Mouse (Mus musculus) adrenal gland, postnatal 25 days (tissue): ENCODE results near the gene Mrgprh. TPM values are rescaled to one million over a fixed set of nuclear protein-coding genes. Genes with fewer than 3 reads are reported as not detected.

Experiments used
- DNase-seq: peaks from one replicate; pipeline ENCODE4 v3.0.0; 2021; ENCODE audit warnings: mixed read lengths
- long read RNA-seq: library from polyadenylated mRNA; stranded (forward); transcript quantifications from one replicate; pipeline ENCODE4 v2.0.0, GENCODE M21; 2021
- total RNA-seq: library from RNA; stranded (reverse); gene quantifications from 2 replicates; pipeline ENCODE4 v1.2.3, GENCODE M21; 2021

Gene Mrgprh
- not detected in 2 replicates for total RNA-seq
- long read RNA-seq, result 0 reads

DNA sequence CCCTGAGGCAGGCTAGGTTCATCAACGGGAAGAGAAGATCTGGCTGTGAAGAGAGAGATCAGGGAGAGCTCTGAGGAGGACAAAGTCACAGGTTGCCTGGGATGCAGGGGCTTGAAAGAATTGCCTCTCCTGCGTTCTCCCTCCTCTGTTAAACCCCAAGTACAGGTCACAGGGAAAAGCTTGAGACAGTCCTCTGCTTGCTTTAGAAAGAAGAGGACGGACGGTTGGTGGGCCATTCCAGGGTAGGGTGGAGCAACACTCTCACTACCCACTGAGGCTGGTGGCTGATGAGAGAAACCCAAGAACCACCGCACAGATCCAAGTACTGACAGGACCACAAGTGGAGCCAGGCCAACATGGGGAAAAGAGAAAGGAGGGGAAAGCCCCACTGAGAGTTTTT lies at the start of gene Mrgprh:
TSS of gene Mrgprh (plus strand) at position 301 of the 400 bp plus-strand sequence.
- DNase-seq, result no peak

DNA sequence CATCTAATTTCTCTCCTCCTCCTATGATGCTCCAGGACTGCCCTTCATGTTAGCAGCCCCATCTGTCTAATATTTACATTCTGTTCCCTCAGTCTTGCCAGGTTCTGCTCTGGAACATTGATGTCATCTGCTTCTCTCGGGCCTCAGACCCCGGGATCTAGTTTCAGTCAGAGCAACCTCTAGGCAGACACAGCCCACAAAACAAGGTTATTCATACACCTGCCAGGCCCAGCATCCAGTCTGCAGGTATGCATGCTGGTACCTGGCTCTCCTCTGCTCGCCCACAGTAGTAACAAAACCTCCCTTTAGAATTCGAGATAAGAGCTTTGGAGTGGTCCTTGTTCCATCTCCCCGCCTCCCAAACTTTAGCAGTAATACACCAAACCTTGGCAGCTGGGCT lies 45.5 kb upstream of the Mrgprh start:
- DNase-seq, result no peak

DNA sequence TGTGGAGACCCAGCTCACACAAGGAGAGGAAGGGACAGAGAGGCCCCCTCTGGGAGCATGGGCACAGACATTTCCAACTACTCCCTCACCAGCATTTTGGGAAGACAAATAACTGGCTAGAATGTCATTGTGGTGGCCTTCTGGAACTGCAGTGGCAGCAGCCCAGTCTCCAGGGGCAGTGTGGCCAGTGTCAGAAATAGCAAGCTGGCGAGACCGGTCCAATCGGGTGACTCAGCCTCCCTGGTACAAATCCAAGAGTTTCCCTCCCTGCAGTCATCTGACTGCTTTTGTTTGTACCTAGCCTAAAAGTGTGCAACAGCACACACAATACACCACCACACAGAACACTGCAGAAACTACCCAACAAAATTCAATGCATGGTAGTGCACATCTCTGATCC lies 43.6 kb upstream of the Mrgprh start:
- DNase-seq, result peak; percentile 83

DNA sequence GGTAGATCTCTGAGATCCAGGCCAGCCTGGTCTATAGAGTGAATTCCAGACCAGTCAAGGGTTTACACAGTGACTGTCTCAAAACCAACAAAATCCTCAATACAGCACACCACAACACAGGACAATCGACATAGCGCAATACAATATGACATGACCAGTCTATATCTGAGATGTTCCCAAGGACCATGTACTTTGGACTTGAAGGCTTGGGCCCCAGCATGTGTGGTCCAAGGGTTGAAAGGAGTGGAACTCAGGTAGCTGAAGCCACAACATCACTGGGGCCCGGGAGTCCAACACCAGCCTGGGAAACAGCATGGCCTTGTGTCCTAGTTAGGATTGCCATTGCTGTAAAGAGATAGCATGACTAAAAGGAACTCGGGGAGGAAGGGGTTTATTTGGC lies 43.2 kb upstream of the Mrgprh start:
- DNase-seq, result no peak

DNA sequence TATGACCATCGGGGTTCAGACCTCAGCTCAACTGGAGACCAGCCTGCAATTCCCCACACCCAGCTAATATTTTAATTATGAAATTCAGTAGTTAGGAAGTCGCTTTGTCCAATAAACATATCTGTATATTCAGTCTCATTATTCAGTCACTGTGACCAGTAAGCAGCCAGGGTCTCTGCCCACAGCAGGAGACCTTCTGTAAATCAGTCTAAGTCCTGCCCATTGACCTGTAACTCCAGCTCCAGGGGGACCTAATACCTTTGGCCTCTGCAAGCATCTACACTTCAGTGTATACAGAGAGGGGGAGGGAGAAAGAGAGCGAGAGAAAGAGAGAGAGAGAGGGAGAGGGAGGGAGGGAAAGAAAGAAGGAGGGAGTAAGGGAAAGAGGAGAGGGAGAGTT lies 41.5 kb upstream of the Mrgprh start:
- DNase-seq, result no peak

DNA sequence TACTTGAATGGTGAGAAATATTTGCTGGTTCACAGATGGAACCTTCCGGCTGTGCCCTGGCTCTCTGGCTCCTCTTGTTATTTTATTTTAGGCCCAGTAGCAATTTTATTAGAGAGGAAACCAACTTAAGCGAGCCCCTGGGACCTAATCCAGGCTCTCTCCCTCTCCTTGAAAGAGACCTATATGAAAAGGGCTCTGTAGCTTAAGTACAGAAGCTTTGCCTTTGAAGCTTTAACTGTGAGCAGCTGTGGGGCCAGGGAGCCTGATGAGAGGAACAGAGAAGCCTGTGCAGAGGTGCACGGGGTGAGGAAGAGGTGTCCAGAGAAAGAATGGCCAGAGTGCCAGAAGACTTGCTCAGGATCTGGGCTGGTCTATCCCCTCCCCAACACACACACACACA lies 41.0 kb upstream of the Mrgprh start:
- no peak for DNase-seq

DNA sequence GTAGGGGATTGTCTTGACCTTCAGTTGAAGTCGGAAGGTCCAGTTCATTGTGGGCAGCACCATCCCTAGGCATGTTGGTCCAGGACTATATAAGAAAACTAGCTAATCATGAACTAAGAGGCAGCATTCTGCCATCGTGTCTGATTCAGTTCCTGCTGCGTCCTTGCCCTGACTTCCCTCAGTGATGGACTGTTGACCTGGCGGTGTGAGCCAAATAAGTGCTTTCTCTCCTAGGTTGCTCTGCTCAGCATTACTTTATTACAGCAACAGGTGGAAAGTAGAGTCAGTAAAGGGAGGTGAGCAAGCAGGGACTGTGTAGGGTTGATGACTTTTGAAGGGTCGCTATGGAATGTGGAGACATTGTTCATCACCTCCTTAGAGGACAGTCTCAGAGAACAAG lies 40.1 kb upstream of the Mrgprh start:
- no peak for DNase-seq

DNA sequence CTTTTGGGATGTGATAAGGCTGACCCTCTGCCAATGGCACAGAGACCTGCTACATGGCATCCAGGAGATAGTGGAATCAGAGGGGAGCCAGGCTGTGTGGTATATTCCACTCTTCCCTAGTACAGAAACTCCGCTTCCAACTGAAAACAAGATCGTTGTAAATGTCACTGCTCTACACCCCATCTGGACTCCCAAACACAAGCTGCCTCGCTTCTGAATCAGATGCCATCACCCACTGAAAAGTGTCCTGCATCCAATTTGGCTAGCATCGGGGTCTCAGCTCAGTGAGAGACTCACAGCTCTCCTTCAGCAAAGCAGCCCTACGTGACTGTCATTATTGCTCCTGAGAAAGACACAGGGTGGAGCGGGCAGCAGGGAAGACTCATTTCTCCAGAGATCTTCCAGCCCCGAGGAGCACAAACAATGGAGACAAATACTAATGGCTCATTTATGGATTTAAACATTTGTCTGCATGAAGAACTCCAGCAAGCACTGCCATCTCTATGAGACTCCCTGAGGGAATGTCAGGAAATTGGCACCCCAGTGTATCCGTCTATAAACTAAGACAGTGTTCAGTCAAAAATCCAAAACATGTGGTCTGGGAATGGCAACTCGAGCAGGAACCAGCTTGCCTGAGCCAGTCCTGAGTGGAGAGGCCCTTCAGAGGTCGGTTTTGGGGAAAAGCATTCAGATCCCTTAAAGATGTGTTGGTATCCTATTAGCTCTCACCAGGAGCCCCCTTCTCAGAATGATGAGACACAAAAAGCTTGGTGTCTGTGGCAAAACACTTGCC lies 36.2 kb upstream of the Mrgprh start:
- DNase-seq, result no peak

DNA sequence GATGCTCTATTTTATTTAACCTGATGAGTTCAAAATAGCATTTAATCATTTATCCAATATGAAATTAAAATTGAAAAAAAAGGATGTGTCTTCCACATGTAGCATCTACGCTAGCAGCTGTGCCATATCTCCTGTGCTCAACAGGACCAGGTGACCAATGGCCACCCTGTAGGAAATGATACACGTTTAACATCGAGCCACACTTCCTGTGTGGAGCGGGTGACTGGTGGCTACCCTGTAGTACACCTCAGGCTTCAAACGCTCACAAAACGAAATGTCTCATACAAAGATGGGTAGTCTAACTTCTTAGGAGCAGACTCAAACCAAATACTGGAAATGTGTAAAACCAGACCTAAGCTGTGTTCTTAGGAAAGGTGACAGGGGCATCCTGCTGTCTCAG lies 32.0 kb upstream of the Mrgprh start:
- no peak for DNase-seq

DNA sequence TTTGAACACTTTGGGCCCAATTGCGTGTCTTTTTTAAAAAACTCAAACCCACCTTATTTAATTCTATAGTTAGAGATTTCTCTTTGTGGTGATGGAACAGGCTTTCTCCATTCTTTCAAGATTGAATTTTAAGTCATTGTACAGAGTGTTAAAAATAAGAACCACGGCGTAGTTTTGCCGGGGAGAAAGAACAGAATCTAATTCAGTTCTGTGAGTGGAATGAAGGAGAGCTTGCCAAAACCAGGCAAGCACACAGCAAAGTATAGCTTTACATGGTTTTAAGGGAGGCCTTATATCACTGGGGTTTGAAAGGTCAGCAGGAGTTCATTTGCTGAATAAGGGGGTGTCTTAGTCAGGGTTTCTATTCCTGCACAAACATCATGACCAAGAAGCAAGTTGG lies 31.3 kb upstream of the Mrgprh start:
- DNase-seq, result no peak

DNA sequence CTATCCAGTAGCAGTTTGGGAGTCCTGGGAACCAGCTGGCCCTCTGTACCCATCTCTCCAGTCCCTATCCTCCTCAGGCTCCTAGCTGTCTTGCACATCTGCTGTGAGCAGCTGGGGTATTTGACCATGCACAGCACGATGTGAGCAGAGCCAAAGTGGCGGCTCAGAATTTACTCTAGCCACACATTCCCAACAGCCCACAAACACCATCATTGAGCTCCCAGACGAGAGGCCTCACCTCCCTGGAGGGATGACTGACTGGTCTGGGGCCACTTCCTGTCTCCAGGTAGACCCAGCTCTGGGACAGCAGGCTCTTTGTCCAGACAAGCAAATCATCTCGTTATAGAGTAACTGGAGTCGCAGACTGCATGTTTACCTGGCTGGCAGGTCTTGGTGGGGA lies 30.0 kb upstream of the Mrgprh start:
- no peak for DNase-seq

DNA sequence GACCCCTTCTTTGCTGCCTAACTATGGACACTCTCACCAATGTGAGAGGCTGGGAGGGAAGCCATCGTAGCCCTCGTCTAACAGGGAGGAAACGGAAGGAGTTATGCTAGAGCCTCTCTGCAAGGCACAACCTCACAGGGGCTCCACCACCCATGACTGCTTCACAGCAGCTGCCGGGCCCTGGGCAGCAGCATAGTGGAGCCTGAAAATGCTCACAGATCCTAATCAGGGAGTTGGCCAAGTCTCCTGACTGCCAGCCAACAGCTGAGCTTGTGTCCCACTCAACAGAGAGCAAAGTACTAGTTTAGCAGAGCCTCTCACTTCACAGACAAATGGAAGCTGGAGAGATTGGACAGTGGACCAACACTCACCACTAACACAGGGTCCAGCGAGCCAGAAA lies 29.4 kb upstream of the Mrgprh start:
- no peak for DNase-seq

DNA sequence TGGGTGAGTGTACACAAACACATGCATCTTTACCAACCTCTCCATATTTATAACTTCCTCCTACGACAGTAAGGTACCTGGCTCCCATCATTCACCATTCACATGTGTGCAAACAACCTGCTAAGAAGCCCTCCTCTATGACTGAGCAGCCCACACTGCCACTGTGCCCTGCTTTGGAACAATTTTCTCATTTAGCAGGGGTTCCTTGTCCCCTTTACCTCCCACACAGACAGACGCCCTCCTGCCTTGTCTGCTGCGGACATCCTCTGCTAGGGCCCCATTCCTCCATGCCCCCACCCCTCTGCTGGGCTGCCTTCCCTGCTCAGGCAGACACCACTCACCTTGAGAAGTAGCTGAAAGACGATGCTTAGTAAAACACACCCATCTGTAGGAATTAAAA lies 28.1 kb upstream of the Mrgprh start:
- DNase-seq, result no peak

DNA sequence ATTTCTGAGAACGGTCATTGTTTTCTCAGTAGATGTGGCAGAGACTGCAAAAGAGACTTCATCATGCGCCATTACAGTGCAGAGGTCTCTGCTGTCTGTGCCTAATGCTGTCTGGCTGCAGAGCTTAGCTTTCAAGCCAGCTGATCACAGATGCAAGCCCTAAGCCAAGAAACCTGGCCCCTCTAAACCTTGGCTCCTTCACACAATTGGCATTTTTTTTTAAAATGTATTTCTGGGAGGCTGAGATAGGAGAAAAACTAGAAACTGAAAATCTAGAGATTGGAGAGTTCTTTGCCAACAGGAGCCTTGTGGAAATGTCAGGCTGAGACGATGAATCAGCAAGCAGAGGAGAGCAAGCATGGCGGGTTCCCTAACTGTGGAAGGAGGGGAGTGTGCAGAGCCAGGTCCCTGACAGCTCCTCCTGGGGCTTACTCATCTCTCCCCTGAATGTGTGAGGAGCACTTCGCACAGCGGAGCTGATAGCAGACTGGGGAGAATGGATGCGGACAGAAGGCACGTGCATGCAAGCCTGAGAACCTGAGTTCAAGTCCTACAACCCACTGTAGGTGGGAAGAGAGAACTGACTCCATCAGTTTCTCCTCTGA lies 26.0 kb upstream of the Mrgprh start:
- no peak for DNase-seq

DNA sequence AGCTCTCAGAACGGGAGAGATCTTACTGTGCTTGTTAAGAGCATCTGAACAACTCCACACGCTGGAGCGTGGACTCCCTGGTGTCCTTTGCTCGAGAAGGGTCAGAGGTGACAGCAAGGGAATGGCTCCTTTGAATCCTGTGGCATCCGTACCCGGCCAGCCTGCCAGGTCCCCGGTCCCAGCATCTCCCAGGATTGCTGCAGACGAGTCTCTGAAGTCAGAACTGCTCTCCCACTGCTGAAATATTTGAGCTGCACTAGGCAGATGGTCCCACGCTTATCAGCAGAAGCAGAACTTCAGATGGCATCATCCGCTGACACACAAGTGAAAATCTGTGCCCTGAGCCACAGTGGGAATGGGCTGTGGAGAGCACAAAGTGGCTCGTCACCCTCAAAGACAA lies 24.1 kb upstream of the Mrgprh start:
- DNase-seq, result no peak

DNA sequence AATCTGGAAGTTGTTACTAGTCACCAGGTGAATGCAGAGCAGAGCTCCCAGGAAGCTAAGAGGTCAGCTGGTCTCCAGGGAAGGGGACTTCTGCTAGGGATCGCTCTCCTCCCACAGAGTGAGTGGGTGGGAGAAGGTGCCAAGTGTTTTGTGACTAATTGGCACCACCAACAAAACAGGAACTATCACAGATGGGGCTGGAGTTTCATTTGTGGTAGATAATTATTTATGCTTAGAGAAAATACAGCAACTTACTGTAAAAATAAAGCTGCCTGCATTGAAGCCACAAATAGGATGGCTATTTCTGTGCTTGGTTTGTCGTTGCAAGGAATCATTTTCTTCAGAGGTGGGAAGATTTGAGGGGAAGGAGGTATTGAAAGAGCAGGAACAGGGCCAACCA lies 22.0 kb upstream of the Mrgprh start:
- no peak for DNase-seq

DNA sequence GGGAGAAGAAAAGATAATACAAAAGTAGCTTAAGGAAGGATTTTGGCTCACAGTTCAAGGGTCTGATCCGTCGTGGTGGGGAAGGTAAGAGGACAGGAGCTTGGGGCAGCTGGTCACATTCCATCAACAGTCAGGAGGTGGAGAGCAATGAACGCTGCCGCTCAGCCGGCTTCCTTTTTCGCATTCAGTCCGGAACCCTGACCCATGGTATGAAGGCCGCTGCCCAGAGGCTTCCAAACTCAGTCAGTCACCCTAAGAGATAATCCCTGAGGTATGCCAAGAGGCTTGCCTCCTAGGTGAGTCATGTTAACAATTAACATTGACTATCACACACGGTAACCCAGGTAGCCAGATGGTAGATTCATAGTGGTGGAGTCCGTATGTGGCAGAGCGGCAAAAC lies 21.4 kb upstream of the Mrgprh start:
- DNase-seq, result no peak

DNA sequence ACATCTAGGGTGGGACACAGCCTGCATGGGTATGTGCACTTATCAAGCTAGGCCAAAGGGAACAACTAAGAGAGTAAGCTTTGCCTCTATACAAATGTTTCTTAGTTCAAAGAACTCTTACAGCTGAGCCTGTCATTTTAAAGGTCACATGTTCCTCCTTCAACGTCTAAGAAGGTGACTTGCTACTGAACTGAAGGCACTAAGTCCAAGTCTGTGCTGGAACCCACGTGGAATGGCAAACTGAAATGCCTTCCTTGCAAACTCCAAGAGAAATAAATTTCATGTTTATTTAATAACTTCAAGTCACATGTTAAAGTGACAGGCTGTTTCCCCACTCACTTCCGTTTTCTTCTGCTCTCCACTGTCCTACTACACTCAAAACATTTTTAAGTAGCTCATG lies 18.4 kb upstream of the Mrgprh start:
- no peak for DNase-seq

DNA sequence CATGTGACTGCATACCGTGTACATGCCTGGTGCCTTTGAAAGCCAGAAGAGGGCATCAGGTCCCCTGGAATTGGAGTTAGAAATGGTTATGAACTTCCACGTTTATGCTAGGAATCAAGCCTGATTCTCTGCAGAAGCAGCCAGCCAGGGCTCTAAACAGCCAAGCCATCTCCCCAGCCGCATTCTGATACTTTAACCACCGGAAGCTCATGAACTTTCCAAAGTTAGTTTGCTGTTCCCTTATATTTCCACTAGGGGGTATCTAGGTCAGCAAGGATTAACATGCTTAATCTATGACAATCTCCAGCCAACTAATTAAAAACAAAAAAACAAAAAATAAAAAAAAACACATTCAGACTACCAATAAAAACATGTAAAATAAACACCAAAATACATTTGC lies 17.8 kb upstream of the Mrgprh start:
- no peak for DNase-seq

DNA sequence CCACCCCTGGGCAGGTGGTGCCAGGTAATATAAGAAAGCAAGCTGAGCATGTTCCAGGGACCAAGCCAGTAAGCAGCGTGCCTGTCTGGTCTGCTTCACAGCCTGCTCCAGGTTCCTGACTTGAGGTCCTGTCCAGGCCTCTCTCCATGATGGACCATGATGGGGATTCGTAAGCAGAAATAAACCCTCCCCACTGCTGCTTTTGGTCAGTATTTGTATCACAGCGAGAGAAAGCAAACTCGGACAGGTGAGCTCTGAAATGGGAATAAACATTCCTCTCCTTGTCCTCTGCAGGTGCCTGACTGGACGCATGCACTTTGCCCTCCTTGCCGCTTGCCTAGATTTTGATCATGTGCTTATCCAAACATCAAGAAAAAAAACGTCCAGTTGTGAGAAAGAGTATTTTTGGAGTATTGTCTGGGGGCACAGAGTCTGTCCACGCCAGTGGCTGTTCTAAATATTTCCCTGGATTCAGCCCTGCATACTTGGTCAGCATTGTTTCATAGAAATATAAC lies 16.8 kb upstream of the Mrgprh start:
- no peak for DNase-seq

DNA sequence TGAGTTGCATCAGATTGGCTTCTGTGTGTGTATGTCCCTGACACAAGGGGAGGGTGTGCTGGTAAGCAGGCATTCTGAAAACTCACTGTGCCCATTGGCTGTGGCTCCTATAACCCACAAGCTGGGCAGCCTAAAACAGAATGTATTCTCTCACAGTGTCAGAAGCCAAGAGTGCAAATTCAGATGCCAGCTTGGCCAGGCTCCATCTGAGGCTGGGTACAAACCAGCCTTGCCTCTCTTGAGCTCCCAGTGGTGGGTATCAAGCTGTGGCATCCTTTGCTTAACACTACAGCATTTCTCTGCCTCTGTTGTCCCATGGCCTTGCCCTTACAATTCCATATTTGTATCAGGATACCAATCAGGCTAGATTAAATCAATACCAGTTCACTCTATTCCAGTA lies 11.7 kb upstream of the Mrgprh start:
- no peak for DNase-seq

DNA sequence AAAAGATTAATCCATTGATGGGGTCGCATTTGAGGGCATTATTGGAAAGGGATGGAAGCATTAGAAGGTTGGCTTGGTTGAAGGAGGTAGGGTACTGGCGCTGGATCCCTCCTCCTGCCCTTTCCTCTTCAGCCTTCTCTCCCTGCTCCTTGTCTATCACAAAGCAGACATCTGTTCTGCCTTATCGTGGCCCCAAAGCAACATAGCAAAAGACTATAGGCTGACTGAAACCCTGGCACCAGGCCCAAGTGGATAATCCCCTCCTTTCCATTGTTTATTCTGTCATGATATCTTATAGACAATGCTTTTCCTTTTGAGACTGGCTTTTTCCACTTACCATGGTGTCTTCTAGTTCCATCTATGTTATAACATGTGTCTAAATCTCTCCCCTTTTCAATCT lies 10.4 kb upstream of the Mrgprh start:
- no peak for DNase-seq

DNA sequence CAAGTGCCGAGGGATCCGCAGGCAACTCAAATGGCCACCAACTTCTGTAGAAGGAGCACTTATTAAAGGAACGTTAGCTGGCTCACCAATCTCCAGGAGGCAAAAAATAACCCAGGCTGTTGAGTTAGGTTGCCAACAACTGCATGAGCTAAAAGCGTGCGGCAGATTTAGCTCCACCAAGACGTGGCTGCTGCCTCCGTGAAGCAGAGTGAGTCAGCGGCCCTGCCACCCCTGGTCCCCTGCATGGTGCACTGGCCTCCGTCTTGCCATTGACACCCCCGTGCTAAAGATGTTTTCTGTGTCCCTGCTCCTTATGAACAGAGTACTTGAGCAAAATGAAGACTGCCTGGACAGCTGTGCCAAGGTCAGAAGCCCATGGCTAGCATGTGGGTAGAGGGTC lies 9.0 kb upstream of the Mrgprh start:
- no peak for DNase-seq

DNA sequence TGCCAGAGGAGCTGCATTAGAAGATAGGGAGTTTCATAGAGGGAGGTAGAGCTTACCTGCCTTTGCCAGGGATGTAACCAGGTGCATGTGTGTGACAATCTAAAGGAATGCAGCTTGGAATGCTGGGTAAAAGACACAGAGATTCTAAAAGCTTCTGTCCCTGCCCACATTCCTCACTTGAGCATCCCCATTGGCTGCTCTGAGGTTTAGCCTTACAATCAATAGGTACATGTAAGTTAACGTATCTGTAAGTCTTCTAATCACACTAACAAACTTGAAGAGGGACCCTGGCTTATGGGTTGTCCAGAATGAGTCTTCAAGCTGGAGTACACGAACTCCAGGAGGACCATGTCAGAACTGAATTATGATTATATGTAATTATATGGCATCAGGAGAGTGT lies 7.8 kb upstream of the Mrgprh start, which contains the start of gene Mas1:
TSS of gene Mas1 (minus strand) at position 101 of the 400 bp plus-strand sequence.
- no peak for DNase-seq
